Mouse (Mus musculus): ENCODE data around the gene Pim3. TPM values are rescaled to one million over a fixed set of nuclear protein-coding genes. Genes with fewer than 3 reads are reported as not detected.
A peak's percentile ranks its signal among the peaks of the same experiment; 100 is the strongest.
"Not testable (repeated sequence)": the region's sequence is repeated elsewhere in the genome, so short reads cannot be mapped to it uniquely, and the experiment has no call there.

Pim3 gene
- 10 to 100 TPM; 44.6 to 49.3 TPM for total RNA-seq (2021)

- DNase-seq, result peak; percentile 96
- intact Hi-C loops (cut with DNase I), result no loop called here
These were observed at the start of gene Pim3 for GRCm38 (mm10) chr15:88861772-88862622. TSS of gene Pim3 (plus strand) at chr15:88862186.

- intact Hi-C loops (cut with DNase I), result loop anchor here (10.0 kb wide), 1 partner anchor 48 kb away; no protein-coding TSS in a partner anchor
These were observed 48.7 kb upstream of the Pim3 start for GRCm38 (mm10) chr15:88813262-88813661.

GRCm38 (mm10) chr15:88813873-88814272 is 48.1 kb upstream of the Pim3 start:
- DNase-seq, result not testable (repeated sequence)
- intact Hi-C loops (cut with DNase I), result loop anchor here (10.0 kb wide), 1 partner anchor 49 kb away; no protein-coding TSS in a partner anchor

More at GRCm38 (mm10) chr15:88813262-88813661, 48.7 kb upstream of the Pim3 start:
- no peak for DNase-seq

- intact Hi-C loops (cut with DNase I), result loop anchor here (10.0 kb wide), 1 partner anchor 50 kb away; no protein-coding TSS in a partner anchor
These were observed 47.5 kb upstream of the Pim3 start for GRCm38 (mm10) chr15:88814411-88815047.

GRCm38 (mm10) chr15:88815196-88815700 is 46.7 kb upstream of the Pim3 start:
- intact Hi-C loops (cut with DNase I), result loop anchor here (10.0 kb wide), 1 partner anchor 50 kb away; no protein-coding TSS in a partner anchor
- no peak for DNase-seq

More at GRCm38 (mm10) chr15:88814411-88815047, 47.5 kb upstream of the Pim3 start:
- DNase-seq, result no peak

- DNase-seq, result peak; percentile 100
- intact Hi-C loops (cut with DNase I), result loop anchor here (10.0 kb wide), 1 partner anchor 54 kb away; no protein-coding TSS in a partner anchor
These were observed 42.7 kb upstream of the Pim3 start, which contains the start of the genes Alg12 and Creld2 for GRCm38 (mm10) chr15:88819026-88819905. TSS of gene Alg12 (minus strand) at chr15:88819318. TSS of gene Creld2 (plus strand) at chr15:88819646.

- DNase-seq, result no peak
- intact Hi-C loops (cut with DNase I), result loop anchor here (10.0 kb wide), 2 partner anchors 55 to 265 kb away; partner anchors contain the start of gene Selenoo
These were observed 42.1 kb upstream of the Pim3 start for GRCm38 (mm10) chr15:88819906-88820303.

GRCm38 (mm10) chr15:88821403-88821802 is 40.6 kb upstream of the Pim3 start:
- no peak for DNase-seq
- intact Hi-C loops (cut with DNase I), result loop anchor here (10.0 kb wide), 1 partner anchor 263 kb away; the partner anchor contains the start of gene Selenoo

GRCm38 (mm10) chr15:88822513-88822912 is 39.5 kb upstream of the Pim3 start:
- no peak for DNase-seq
- intact Hi-C loops (cut with DNase I), result loop anchor here (10.0 kb wide), 1 partner anchor 262 kb away; the partner anchor contains the start of gene Selenoo

GRCm38 (mm10) chr15:88823376-88823775 is 38.6 kb upstream of the Pim3 start:
- intact Hi-C loops (cut with DNase I), result loop anchor here (10.0 kb wide), 1 partner anchor 261 kb away; the partner anchor contains the start of gene Selenoo
- DNase-seq, result no peak

GRCm38 (mm10) chr15:88827466-88827865 is 34.5 kb upstream of the Pim3 start:
- DNase-seq, result no peak
- intact Hi-C loops (cut with DNase I), result loop anchor here (5.0 to 10.0 kb wide), 2 partner anchors 45 to 257 kb away; partner anchors contain the start of gene Selenoo

GRCm38 (mm10) chr15:88827991-88828799 is 33.8 kb upstream of the Pim3 start:
- peak; percentile 71 for DNase-seq
- intact Hi-C loops (cut with DNase I), result loop anchor here (2.0 to 10.0 kb wide), 3 partner anchors 44 to 257 kb away; partner anchors contain the start of gene Selenoo

GRCm38 (mm10) chr15:88828800-88829705 is 32.9 kb upstream of the Pim3 start:
- peak; percentile 92 for DNase-seq
- intact Hi-C loops (cut with DNase I), result loop anchor here (2.0 to 10.0 kb wide), 3 partner anchors 43 to 256 kb away; partner anchors contain the start of gene Selenoo

GRCm38 (mm10) chr15:88829791-88830440 is 32.1 kb upstream of the Pim3 start:
- intact Hi-C loops (cut with DNase I), result loop anchor here (2.0 to 10.0 kb wide), 3 partner anchors 42 to 255 kb away; partner anchors contain the start of gene Selenoo
- DNase-seq, result no peak

GRCm38 (mm10) chr15:88830696-88831095 is 31.3 kb upstream of the Pim3 start:
- intact Hi-C loops (cut with DNase I), result no loop called here
- DNase-seq, result no peak

GRCm38 (mm10) chr15:88831482-88831881 is 30.5 kb upstream of the Pim3 start:
- DNase-seq, result no peak
- intact Hi-C loops (cut with DNase I), result no loop called here

GRCm38 (mm10) chr15:88832536-88832935 is 29.4 kb upstream of the Pim3 start:
- DNase-seq, result no peak
- intact Hi-C loops (cut with DNase I), result no loop called here

Data from left cerebral cortex, postnatal 4 days (tissue).